Mouse (Mus musculus): ENCODE measurements around the gene Borcs6. TPM values are rescaled to one million over a fixed set of nuclear protein-coding genes. Genes with fewer than 3 reads are reported as not detected.
"Not testable (repeated sequence)": the region's sequence is repeated elsewhere in the genome, so short reads cannot be mapped to it uniquely, and the experiment has no call there.

The Borcs6 gene
- polyA plus RNA-seq, 1 experiment from 2014 or later, result 11.7 TPM

DNA sequence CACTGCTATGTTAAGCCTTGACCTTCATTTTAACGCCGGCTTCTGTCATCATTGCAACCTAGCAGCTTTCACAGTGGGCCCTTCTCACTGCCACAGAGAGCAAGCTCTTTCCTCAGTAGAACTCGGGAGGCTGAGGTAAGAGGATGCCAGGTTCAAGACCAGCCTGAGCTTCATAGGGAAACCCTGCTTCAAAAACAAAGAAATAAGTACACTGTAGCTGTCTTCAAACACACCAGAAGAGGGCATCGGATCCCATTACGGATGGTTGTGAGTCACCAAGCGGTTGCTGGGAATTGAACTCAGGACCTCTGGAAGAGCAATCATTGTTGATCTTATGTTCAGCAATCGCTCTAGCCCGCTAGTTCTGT lies 21.3 kb downstream of the Borcs6 start:
- 92% methylated on average over 8 of the region's 8 CpGs for WGBS (ENCODE audit: missing documents)

DNA sequence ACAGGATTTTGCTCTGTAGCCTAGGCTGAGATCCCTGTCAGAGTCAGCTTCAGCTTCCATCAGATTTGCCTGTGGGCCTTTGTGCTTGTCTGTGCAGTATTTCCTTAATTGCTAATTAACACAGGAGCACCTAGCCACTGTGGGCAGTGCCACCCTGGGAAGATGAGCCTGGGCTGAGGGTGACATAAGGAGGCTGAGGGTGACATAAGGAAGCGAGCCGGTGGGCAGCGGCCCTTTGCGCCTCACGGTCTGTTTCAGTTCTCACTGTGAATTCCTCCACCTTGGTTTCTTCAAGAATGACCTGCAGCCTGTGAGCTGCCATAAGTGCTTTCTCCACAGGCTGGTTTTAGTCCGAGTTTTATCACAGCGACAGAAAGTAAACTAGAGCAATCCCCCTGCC lies 22.1 kb downstream of the Borcs6 start:
- Histone ChIP-seq H3K79me2 (ENCODE audit: inconsistent target) (no peaks in the 10 kb centered on the region), H3K27ac (no peak overlapping the region), H3K4me3 (ENCODE audit: inconsistent target) (no peak overlapping the region), H3K36me3 (ENCODE audit: inconsistent target) (no peaks in the 10 kb centered on the region)
- WGBS (ENCODE audit: missing documents), result 80% methylated on average over 7 of the region's 7 CpGs

More for the DNA sequence above, 21.3 kb downstream of the Borcs6 start:
- Histone ChIP-seq H3K27ac (no peak overlapping the region), H3K4me3 (ENCODE audit: inconsistent target) (no peak overlapping the region), H3K79me2 (ENCODE audit: inconsistent target) (no peaks in the 10 kb centered on the region), H3K36me3 (ENCODE audit: inconsistent target) (no peaks in the 10 kb centered on the region)

DNA sequence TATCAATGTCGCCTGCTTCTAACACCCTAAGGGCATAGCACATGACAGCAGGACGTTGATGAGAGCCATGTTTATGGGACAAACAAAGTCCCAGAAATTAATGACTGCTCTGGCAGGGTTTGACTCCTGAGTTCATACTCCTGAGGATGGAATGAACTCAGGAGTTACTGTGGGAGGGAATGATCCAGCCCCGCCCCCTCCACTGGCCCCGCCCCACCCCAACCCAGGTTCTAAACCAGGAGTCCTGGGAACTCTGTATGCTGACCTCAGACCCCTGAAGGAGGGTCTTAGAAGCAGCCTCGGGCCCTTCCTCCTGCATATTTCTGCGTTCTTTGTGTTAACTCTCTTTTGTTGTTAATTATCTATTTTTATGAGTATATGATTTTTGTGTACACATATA lies 26.1 kb downstream of the Borcs6 start:
- Histone ChIP-seq H3K36me3 (ENCODE audit: inconsistent target) (no peaks in the 10 kb centered on the region), H3K4me3 (ENCODE audit: inconsistent target) (no peak overlapping the region), H3K79me2 (ENCODE audit: inconsistent target) (peaks cover 21% of the 10 kb centered on the region), H3K27ac (no peak overlapping the region)
- 85% methylated on average over 6 of the region's 6 CpGs for WGBS (ENCODE audit: missing documents)

DNA sequence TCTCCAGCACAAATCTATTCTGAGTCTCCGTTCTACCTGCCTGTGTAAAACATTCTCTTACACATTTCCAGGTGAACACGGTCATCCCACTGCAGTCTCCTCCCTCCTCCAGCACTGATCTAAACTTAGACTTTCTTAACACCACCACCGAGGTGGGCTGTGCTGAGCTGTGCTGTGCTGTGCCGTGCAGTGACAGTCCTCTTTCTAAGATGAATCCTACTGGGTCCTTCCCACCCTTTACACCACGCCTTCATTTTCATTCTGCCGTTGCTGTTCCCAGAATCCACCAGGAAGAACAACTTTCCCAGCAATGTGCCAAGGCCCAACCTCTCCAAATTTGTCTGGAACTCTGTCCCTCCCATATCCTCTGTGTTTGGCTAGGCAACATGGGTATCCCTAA lies 26.9 kb downstream of the Borcs6 start:
- WGBS (ENCODE audit: missing documents), result 83% methylated on average over 6 of the region's 6 CpGs

DNA sequence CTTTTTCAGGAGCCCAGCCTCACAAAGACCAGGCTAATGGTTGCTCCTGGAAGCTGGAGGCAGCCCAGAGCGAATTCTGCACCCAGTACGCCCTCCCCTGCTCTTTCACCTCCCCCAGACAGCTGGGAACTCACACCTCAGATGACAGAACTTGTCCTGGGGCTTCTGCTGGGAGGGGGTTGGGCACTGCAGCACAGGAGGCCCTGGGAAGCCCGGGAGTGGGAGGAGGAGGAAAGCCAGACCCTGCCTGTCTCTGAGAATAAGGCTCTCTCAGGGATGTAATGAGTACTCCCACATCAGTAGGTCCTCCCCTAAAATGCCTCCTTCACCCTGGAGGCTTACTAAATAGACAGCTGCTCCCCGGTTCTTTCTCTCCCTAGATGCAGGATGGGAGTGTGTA lies 27.6 kb downstream of the Borcs6 start:
- Histone ChIP-seq H3K27ac (no peak overlapping the region), H3K79me2 (ENCODE audit: inconsistent target) (peaks cover 29% of the 10 kb centered on the region), H3K4me3 (ENCODE audit: inconsistent target) (no peak overlapping the region), H3K36me3 (ENCODE audit: inconsistent target) (peaks cover 5% of the 10 kb centered on the region; the same call in 1 of the 2 replicates)
- WGBS (ENCODE audit: missing documents), result 95% methylated on average over 3 of the region's 4 CpGs

More for the DNA sequence above, 26.9 kb downstream of the Borcs6 start:
- Histone ChIP-seq H3K79me2 (ENCODE audit: inconsistent target) (peaks cover 29% of the 10 kb centered on the region), H3K36me3 (ENCODE audit: inconsistent target) (peaks cover 5% of the 10 kb centered on the region; the same call in 1 of the 2 replicates), H3K4me3 (ENCODE audit: inconsistent target) (no peak overlapping the region), H3K27ac (no peak overlapping the region)

DNA sequence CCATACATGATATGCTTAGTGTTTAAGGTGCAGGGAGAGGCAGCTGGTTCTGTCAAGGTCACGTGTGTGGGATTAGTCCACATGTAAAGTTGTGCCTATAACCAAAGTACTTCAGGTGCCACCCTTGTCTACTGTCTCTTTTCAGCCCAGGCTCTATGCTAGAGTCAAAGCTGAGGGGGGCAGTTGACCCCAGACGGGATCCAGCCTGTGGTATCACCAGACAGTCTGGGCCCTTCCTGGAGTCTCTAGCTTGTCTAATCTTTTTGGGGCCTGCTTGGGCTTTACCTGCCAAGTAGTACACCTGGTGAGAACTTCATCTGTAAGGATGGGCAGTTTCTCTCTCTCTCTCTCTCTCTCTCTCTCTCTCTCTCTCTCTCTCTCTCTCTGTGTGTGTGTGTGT lies 28.1 kb downstream of the Borcs6 start:
- Histone ChIP-seq H3K36me3 (ENCODE audit: inconsistent target) (peaks cover 5% of the 10 kb centered on the region; the same call in 1 of the 2 replicates), H3K4me3 (ENCODE audit: inconsistent target) (no peak overlapping the region)
- WGBS (ENCODE audit: missing documents), result 100% methylated on average over 2 of the region's 2 CpGs

DNA sequence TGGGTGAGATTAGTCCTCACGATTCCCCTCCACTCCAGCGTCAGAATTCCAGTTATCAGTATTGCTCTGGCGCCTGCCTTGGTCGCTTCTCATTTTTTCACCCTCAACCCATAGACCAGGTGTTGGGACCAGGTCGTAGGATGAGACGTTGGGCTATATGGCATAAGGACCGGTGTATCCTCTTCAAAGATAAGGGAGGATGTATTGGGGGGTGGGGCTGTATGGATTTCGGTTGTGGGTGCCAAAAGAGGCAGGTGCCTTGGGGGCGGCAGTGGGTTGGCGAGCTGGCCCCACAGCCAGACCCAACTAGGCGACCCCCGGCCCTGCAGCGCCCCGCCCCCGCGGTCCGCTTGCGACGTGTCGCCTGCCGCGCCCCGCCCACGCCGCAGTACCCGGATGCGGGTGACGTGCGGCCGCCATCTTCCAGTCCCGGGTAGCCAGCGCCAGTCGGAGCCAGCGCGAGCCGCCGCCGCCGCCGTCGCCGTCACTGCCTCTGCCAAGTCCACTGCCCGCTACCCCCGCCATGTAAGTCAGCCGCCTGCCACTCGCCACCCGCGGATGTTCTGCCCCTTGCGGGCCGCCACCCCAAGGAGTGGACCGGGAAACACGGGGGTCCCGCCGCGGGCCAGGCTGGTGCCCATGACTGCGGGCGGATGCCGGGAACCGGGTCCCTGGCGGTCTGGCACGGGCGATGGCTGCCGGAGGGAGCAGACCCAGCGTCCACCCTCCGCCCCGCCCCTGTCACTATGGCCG lies 28.8 kb downstream of the Borcs6 start, which contains the start of gene Vamp2:
Vamp2 (plus strand) TSS at position 388 of the 753 bp plus-strand sequence.
- Histone ChIP-seq H3K79me2 (ENCODE audit: inconsistent target) (peaks cover 29% of the 10 kb centered on the region), H3K4me3 (ENCODE audit: inconsistent target) (peak within 1 kb of the TSS; percentile 74), H3K27ac (peak within 1 kb of the TSS; percentile 40; the same call in 1 of the 2 replicates), H3K36me3 (ENCODE audit: inconsistent target) (peaks cover 5% of the 10 kb centered on the region; the same call in 1 of the 2 replicates)
- 1% methylated on average over 62 of the region's 67 CpGs for WGBS (ENCODE audit: missing documents)

More for the DNA sequence above, 28.1 kb downstream of the Borcs6 start:
- Histone ChIP-seq H3K27ac (no peak overlapping the region), H3K79me2 (ENCODE audit: inconsistent target) (peaks cover 29% of the 10 kb centered on the region)

DNA sequence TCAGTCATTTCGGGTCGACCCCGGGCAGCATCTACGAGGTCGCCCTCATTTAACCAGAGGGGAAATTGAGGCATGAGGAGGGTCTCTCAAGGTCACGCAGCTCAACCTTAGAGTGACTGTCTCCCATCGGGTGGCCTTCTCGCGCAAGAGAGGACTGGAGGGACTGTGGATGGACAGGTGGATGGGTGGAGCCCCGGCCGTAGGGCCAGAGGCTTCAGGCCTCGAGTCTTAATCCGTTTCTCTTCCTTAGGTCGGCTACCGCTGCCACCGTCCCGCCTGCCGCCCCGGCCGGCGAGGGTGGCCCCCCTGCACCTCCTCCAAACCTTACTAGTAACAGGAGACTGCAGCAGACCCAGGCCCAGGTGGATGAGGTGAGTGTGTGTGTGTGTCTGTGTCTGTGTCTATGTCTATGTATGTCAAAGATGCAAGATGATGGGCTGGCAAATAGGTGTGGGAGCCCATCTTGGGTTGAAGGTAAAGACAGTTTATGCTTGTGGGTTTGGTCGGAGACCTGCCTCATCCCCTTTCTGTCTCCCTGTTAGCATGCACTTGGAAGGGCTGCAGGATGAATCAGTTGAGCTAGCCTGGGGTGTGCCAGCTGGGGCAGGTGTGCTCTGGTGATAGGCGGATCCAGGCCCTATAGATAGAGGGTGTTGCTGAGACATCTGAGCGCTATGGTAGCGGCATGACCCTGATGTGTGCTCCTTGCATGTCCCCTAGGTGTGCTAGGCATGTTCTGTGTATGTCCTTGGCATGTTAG lies 29.5 kb downstream of the Borcs6 start:
- 11% methylated on average over 25 of the region's 25 CpGs for WGBS (ENCODE audit: missing documents)
- H3K27ac ChIP-seq, result peak overlapping the region; percentile 40; the same call in 1 of the 2 replicates
- H3K36me3 ChIP-seq (ENCODE audit: inconsistent target), result peaks cover 5% of the 10 kb centered on the region; the same call in 1 of the 2 replicates
- peak overlapping the region; percentile 74 for H3K4me3 ChIP-seq (ENCODE audit: inconsistent target)
- peaks cover 29% of the 10 kb centered on the region for H3K79me2 ChIP-seq (ENCODE audit: inconsistent target)

DNA sequence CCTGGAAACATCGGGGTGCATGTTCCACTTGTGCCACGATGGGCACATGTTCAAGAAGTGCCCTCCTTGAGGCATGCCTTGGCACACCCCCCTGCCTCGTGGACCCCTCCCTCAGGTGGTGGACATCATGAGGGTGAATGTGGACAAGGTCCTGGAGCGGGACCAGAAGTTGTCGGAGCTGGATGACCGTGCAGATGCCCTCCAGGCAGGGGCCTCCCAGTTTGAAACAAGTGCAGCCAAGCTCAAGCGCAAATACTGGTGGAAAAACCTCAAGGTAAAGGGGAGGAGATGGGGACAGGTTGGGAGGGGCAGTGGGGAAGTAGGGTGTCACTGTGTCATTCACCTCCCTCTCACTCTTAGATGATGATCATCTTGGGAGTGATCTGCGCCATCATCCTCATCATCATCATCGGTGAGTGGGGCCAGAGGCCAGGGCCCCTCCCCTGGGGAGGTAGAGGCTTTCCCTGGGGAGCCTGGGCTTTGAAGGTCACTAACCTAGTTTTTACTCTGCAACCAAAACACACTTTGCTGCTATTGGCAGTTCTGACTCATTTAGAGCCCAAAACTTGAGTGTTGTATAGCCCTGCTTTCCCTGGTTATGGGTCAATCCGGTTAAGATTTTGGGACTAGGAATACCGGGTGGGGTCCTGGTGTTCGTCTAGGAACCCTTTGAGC lies 30.2 kb downstream of the Borcs6 start:
- Histone ChIP-seq H3K4me3 (ENCODE audit: inconsistent target) (peak overlapping the region; percentile 74), H3K36me3 (ENCODE audit: inconsistent target) (peaks cover 5% of the 10 kb centered on the region; the same call in 1 of the 2 replicates), H3K27ac (no peak overlapping the region), H3K79me2 (ENCODE audit: inconsistent target) (peaks cover 29% of the 10 kb centered on the region)
- WGBS (ENCODE audit: missing documents), result 91% methylated on average over 12 of the region's 12 CpGs

DNA sequence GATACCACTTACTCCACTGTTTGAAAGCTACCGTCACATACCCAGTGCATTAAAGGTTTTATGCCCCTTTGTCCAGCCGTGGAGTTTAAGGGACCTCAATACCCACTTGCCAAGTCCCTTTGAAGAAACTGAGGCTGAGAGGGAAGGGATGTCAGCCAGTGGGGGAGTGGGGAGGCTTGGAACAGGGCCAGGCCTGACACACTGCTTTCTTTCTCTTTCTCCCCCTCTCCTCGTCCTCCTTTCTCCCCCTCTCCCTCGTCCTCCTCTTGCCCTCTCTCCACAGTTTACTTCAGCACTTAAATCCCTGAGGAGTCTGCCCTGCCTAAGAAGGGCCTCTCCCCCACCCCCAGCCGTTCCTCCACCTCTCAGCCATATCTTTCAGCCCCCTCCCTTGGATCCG lies 30.9 kb downstream of the Borcs6 start:
- Histone ChIP-seq H3K4me3 (ENCODE audit: inconsistent target) (no peak overlapping the region), H3K27ac (no peak overlapping the region), H3K79me2 (ENCODE audit: inconsistent target) (peaks cover 29% of the 10 kb centered on the region), H3K36me3 (ENCODE audit: inconsistent target) (peaks cover 5% of the 10 kb centered on the region; the same call in 1 of the 2 replicates)
- 91% methylated on average over 6 of the region's 6 CpGs for whole genome bisulfite sequencing (ENCODE audit: missing documents)

DNA sequence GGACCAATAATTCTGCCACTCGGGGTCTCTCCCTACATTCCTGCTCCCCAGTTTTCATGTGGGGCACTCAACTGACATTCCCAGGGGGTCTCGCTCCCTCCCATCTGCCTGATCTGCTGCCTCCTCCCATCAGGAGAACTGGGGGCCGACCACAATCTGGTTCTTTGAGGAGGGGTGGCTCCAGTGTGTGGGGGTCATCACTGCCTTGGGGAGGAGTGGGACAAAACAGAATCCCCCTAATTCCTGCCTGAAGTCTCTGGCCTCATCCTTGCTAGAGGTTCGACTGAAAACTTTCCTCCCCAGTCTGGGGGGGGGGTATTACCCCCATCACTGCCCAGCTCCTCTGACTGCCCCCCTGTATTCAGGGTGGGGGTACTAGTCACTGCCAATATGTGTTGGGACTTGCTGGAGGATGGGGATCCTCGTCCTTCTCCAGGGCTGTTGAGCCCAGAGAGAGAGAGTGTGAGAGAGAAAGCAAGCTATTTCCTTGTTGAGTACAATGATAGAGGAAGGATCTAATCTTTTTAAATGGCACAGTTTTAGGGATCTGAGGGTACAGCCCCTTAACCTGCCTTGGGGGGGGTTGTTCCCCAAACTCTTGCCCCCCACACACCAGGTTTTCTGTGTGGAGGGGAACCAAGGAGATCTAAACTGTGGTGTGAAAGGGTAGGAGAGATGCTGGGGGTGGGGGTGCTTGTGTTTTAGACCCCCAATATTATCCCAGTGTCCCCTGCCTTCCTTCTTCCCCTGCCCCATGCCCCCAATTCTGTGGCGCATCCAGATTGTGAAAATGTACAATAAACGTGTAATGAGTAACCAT lies 32.3 kb downstream of the Borcs6 start:
- Histone ChIP-seq H3K79me2 (ENCODE audit: inconsistent target) (peaks cover 29% of the 10 kb centered on the region), H3K27ac (no peak overlapping the region), H3K36me3 (ENCODE audit: inconsistent target) (peaks cover 5% of the 10 kb centered on the region; the same call in 1 of the 2 replicates), H3K4me3 (ENCODE audit: inconsistent target) (no peak overlapping the region)
- 77% methylated on average over 7 of the region's 7 CpGs for WGBS (ENCODE audit: missing documents)

DNA sequence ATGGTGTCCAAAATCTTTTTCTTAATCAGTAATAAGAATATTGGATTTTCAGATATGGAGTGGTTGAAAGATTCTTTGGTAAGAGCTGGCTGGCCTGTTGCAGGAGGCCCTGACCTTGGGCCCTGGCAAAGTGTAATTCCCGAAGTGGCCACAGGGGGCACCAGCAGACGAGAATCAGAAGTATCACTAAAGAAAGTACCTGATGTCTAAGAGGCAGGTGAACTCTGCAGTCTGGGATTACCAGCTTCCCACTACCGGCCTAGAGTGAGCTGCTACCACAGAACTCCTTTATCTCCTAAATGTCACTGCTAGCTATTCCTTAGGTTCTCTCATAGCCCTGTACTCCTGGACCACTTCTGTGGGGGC lies 32.9 kb downstream of the Borcs6 start:
- Histone ChIP-seq H3K4me3 (ENCODE audit: inconsistent target) (no peak overlapping the region), H3K79me2 (ENCODE audit: inconsistent target) (peaks cover 29% of the 10 kb centered on the region), H3K36me3 (ENCODE audit: inconsistent target) (peaks cover 5% of the 10 kb centered on the region; the same call in 1 of the 2 replicates), H3K27ac (no peak overlapping the region)
- WGBS (ENCODE audit: missing documents), result 0% methylated on average over 3 of the region's 3 CpGs

DNA sequence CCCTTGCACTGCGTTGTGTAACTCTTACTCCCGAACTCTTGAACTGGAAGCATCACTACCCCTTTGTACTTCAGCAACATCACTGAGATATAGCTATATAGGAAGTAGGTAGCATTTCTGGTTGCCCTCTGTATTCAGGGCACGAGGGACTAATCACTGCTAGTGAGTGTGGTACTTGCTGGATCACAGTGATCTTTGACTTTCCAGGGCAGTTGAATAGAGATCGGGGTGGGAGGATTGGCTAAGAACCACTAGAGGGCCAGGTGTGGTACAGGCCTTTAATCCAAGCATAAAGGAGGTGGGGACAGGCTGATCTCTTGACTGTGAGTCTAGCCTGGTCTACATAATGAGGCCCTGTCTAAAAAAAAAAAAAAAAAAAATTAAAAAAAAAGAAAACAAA lies 33.4 kb downstream of the Borcs6 start:
- Histone ChIP-seq H3K27ac (no peak overlapping the region), H3K36me3 (ENCODE audit: inconsistent target) (peaks cover 5% of the 10 kb centered on the region; the same call in 1 of the 2 replicates), H3K4me3 (ENCODE audit: inconsistent target) (no peak overlapping the region), H3K79me2 (ENCODE audit: inconsistent target) (peaks cover 29% of the 10 kb centered on the region)
- WGBS (ENCODE audit: missing documents), result 82% methylated on average over 4 of the region's 4 CpGs

DNA sequence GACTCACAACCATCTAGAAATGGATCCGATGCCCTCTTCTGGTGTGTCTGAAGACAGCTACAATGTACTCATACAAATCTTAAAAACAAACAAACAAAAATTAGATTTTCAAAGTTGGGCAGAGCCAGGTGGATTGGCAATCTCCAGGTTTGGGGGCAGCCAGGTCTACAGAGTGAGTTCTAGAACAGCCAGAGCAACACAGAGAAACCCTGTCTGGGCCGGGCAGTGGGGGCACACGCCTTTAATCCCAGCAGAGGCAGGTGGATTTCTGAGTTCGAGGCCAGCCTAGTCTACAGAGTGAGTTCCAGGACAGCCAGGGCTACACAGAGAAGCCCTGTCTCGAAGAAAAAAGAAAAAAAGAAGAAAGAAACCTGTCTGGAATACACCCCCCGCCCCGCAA lies 34.3 kb downstream of the Borcs6 start:
- Histone ChIP-seq H3K79me2 (ENCODE audit: inconsistent target) (peaks cover 26% of the 10 kb centered on the region), H3K27ac (peak overlapping the region; percentile 66)
- H3K36me3 ChIP-seq (ENCODE audit: inconsistent target); H3K4me3 ChIP-seq (ENCODE audit: inconsistent target): not testable (repeated sequence)
- whole genome bisulfite sequencing (ENCODE audit: missing documents), result 84% methylated on average over 5 of the region's 7 CpGs
